Mouse (Mus musculus) liver, embryonic 15.5 days (tissue): ENCODE data around the gene Slc4a4. TPM values are rescaled to one million over a fixed set of nuclear protein-coding genes. Genes with fewer than 3 reads are reported as not detected.

Experiments used
- ATAC-seq: fragments of 200-750 bp; cut with Nextera tagmentation; 2 replicates; pipeline ENCODE4 v1.8.0; 2017; ENCODE audit warnings: moderate number of reproducible peaks, mild to moderate bottlenecking, moderate library complexity; ENCODE audit not compliant: insufficient read depth
- H3K27ac ChIP-seq: fragments of 300-500 bp; sonication (generic); replicated peaks from 2 replicates; pipeline ENCODE4 v1.5.1; 2015; ENCODE audit warnings: mild to moderate bottlenecking, inconsistent platforms
- H3K27me3 ChIP-seq: fragments of 300-500 bp; sonication (generic); 2 replicates; pipeline ENCODE4 v1.6.1; 2015; ENCODE audit warnings: mild to moderate bottlenecking, inconsistent platforms
- H3K36me3 ChIP-seq: fragments of 300-500 bp; sonication (generic); replicated peaks from 2 replicates; pipeline ENCODE4 v1.6.1; 2015; ENCODE audit warnings: moderate library complexity, mild to moderate bottlenecking, inconsistent platforms
- H3K4me1 ChIP-seq: fragments of 300-500 bp; sonication (generic); replicated peaks from 2 replicates; pipeline ENCODE4 v1.6.1; 2015; ENCODE audit warnings: inconsistent platforms
- H3K4me2 ChIP-seq: fragments of 300-500 bp; sonication (generic); 2 replicates; pipeline ENCODE4 v1.6.1; 2015; ENCODE audit warnings: moderate library complexity, mild to moderate bottlenecking, inconsistent platforms
- H3K4me3 ChIP-seq: fragments of 300-500 bp; sonication (generic); replicated peaks from 2 replicates; pipeline ENCODE4 v1.5.1; 2015; ENCODE audit warnings: mild to moderate bottlenecking, inconsistent platforms
- H3K9ac ChIP-seq: fragments of 300-500 bp; sonication (generic); 2 replicates; pipeline ENCODE4 v1.6.1; 2015; ENCODE audit warnings: moderate library complexity, mild to moderate bottlenecking, inconsistent platforms
- H3K9me3 ChIP-seq: fragments of 300-500 bp; sonication (generic); replicated peaks from 2 replicates; pipeline ENCODE4 v1.6.1; 2016; ENCODE audit warnings: inconsistent platforms
- WGBS: fragments of 180-500 bp; shearing (Covaris S2); methylation state at CpG from one replicate; pipeline ENCODE4 v1.1.7; 2015; ENCODE audit warnings: mixed read lengths; ENCODE audit not compliant: insufficient replicate concordance; 5-methylcytosine and 5-hydroxymethylcytosine counted together
- polyA plus RNA-seq: library from polyadenylated mRNA; unstranded; fragments of >200 nt; fragmentation: Nextera tagmentation; extraction: Ambion mirVana; gene quantifications from 2 replicates; pipeline ENCODE4 v1.2.1, GENCODE M21; 2015

Slc4a4 gene
- polyA plus RNA-seq, 1 experiment from 2014 or later = 0.62 TPM

GRCm38 (mm10) chr5:89151076-89151475, 264.5 kb downstream of the Slc4a4 start:
- Histone ChIP-seq H3K27ac (no peak overlapping the region), H3K9ac (no peak overlapping the region), H3K9me3 (no peaks in the 10 kb centered on the region), H3K4me1 (no peaks in the 10 kb centered on the region), H3K4me3 (no peak overlapping the region), H3K4me2 (no peak overlapping the region), H3K27me3 (no peaks in the 10 kb centered on the region), H3K36me3 (no peaks in the 10 kb centered on the region)
- 64% methylated on average over 3 of the region's 3 CpGs for WGBS
- ATAC-seq = no peak

DNA sequence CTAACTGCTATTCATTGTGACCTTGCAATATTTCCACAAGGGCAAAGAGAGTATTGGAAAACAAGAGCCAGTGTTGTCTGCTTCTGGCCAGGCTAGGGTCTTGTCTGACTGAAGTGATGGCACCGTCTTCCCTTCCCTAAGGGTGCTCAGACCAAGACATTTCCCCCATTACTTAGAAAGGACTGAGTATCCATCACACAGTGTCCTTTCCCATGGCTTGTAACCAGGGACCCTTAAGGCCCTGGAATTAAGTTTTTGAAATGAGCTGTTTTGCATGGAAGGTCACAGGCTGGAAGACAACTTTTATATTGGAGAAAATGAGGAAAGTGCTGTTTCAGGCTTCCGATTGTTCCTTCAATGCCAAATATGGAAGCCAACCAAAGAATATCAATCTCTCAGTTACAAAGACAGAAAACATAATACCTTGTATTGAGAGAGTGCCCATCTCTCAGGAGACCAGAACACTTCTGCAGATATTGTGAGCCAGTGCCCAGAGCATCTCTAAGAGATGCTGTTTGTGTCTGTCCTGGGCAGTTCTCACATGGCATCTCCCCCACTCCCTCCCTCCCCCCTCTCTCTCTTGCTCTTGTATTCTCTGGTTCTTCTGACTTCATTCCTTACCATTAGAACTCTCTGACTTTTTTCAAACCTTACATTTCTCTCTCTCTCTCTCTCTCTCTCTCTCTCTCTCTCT, 284.6 kb downstream of the Slc4a4 start:
- no peaks in the 10 kb centered on the region for H3K36me3 ChIP-seq
- no peaks in the 10 kb centered on the region for H3K9me3 ChIP-seq
- 63% methylated on average over 2 of the region's 2 CpGs for WGBS
- no peak overlapping the region for H3K4me2 ChIP-seq
- no peak for ATAC-seq
- H3K27ac ChIP-seq = no peak overlapping the region
- H3K4me3 ChIP-seq = no peak overlapping the region
- H3K4me1 ChIP-seq = no peaks in the 10 kb centered on the region
- H3K9ac ChIP-seq = no peak overlapping the region
- H3K27me3 ChIP-seq = no peaks in the 10 kb centered on the region

GRCm38 (mm10) chr5:89190063-89190462, 303.4 kb downstream of the Slc4a4 start:
- WGBS = 60% methylated on average over 3 of the region's 3 CpGs
- Histone ChIP-seq H3K4me3 (no peak overlapping the region), H3K9me3 (no peaks in the 10 kb centered on the region), H3K27me3 (no peaks in the 10 kb centered on the region), H3K27ac (no peak overlapping the region), H3K36me3 (no peaks in the 10 kb centered on the region), H3K9ac (no peak overlapping the region), H3K4me1 (no peaks in the 10 kb centered on the region), H3K4me2 (no peak overlapping the region)
- ATAC-seq = no peak

DNA sequence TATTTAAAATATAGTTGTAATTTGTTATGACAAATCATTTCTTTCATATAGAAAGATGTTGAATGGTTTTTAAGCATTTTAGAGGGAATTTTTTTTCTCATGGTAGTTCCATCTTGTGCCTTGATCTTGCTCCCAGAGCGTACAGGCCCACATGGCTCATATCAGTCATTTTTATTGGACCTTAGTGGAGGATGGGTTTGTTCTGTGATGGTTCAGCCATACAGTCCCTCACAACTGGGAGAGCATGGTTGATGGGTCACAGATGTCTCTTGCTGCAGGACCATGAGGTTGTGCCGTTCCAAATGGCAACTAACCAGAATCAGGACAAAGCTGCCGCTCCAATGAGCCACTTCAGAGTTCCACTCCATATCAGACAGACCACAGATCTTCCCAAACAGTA, 308.0 kb downstream of the Slc4a4 start:
- Histone ChIP-seq H3K27me3 (no peaks in the 10 kb centered on the region), H3K36me3 (no peaks in the 10 kb centered on the region), H3K4me3 (no peak overlapping the region), H3K4me2 (no peak overlapping the region), H3K4me1 (no peaks in the 10 kb centered on the region), H3K27ac (no peak overlapping the region), H3K9ac (no peak overlapping the region), H3K9me3 (no peaks in the 10 kb centered on the region)
- 64% methylated on average over 3 of the region's 3 CpGs for WGBS
- no peak for ATAC-seq

DNA sequence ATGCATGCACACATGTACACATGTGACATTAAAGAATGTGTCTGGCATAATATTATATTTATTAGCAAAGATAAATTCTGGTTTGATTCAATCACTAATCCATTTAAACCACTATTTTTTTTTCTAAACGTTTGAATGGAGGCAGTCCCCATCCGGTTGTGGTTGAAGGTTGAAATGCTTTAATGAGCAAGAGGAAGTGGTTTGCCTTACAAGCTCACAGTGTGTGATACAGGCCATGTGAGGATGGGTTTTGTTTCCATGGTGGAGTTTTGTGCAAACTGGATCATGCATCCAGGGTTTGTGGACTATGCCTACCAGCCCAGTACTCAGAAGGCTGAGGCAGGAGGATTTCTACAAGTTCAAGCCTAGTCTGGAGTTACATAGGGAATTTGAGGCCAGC, 311.9 kb downstream of the Slc4a4 start:
- Histone ChIP-seq H3K27me3 (no peaks in the 10 kb centered on the region), H3K27ac (no peak overlapping the region), H3K4me2 (no peak overlapping the region), H3K4me3 (no peak overlapping the region), H3K9ac (no peak overlapping the region), H3K36me3 (no peaks in the 10 kb centered on the region), H3K9me3 (no peaks in the 10 kb centered on the region), H3K4me1 (no peaks in the 10 kb centered on the region)
- WGBS = 13% methylated on average over 2 of the region's 2 CpGs
- no peak for ATAC-seq

- H3K9me3 ChIP-seq = no peaks in the 10 kb centered on the region
- 50% methylated on average over 7 of the region's 7 CpGs for WGBS
Measured at GRCm38 (mm10) chr5:89209973-89210703, 323.5 kb downstream of the Slc4a4 start.

GRCm38 (mm10) chr5:89211057-89211456, 324.4 kb downstream of the Slc4a4 start:
- 35% methylated on average over 1 of the region's 1 CpGs for WGBS
- no peaks in the 10 kb centered on the region for H3K36me3 ChIP-seq
- ATAC-seq = no peak

More at GRCm38 (mm10) chr5:89209973-89210703, 323.5 kb downstream of the Slc4a4 start:
- Histone ChIP-seq H3K4me1 (no peaks in the 10 kb centered on the region), H3K4me3 (no peak overlapping the region), H3K27me3 (no peaks in the 10 kb centered on the region), H3K36me3 (no peaks in the 10 kb centered on the region), H3K27ac (no peak overlapping the region), H3K4me2 (no peak overlapping the region), H3K9ac (no peak overlapping the region)
- no peak for ATAC-seq

DNA sequence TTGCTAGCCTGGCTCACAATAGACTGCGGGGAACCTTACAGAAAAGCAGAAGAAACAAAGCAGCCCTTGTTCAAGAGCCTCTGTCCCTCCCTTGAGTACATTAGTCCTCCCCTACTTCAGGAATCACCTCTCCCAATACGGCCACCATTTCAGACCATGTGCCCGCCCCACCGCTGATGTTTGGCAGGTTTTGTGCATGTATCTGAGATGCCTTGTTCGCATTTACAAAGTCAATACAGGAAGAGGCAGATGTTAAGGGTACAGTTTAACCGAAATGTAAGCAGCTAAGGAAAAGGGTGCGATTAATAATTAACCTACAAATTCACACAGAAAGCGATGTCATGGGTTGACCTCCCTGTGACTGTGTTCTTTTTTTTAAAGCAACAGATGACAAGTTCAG, 331.6 kb downstream of the Slc4a4 start:
- H3K9me3 ChIP-seq = no peaks in the 10 kb centered on the region
- peak; percentile 84 for ATAC-seq
- H3K4me1 ChIP-seq = 0 out of 2 replicates have a peak, but pooled peaks cover 2% of the 10 kb centered on the region
- no peak overlapping the region for H3K9ac ChIP-seq
- H3K27me3 ChIP-seq = no peaks in the 10 kb centered on the region
- no peak overlapping the region for H3K4me3 ChIP-seq
- no peak overlapping the region for H3K4me2 ChIP-seq
- H3K36me3 ChIP-seq = no peaks in the 10 kb centered on the region
- 0 out of 2 replicates have a peak overlapping the region, but pooled peaks have one; percentile 19 for H3K27ac ChIP-seq
- WGBS = 61% methylated on average over 8 of the region's 8 CpGs

More at GRCm38 (mm10) chr5:89211057-89211456, 324.4 kb downstream of the Slc4a4 start:
- Histone ChIP-seq H3K9me3 (no peaks in the 10 kb centered on the region), H3K4me1 (no peaks in the 10 kb centered on the region), H3K4me2 (no peak overlapping the region), H3K9ac (no peak overlapping the region), H3K27ac (no peak overlapping the region), H3K4me3 (no peak overlapping the region), H3K27me3 (no peaks in the 10 kb centered on the region)

GRCm38 (mm10) chr5:89218709-89219108, 332.1 kb downstream of the Slc4a4 start:
- 53% methylated on average over 6 of the region's 6 CpGs for WGBS
- H3K4me1 ChIP-seq = 0 out of 2 replicates have a peak, but pooled peaks cover 2% of the 10 kb centered on the region
- no peak overlapping the region for H3K4me3 ChIP-seq
- H3K27me3 ChIP-seq = no peaks in the 10 kb centered on the region
- peak overlapping the region; percentile 48 for H3K27ac ChIP-seq
- no peaks in the 10 kb centered on the region for H3K9me3 ChIP-seq
- ATAC-seq = peak; percentile 27; the same call in 1 of the 2 replicates
- no peak overlapping the region for H3K4me2 ChIP-seq
- no peak overlapping the region for H3K9ac ChIP-seq
- H3K36me3 ChIP-seq = no peaks in the 10 kb centered on the region

DNA sequence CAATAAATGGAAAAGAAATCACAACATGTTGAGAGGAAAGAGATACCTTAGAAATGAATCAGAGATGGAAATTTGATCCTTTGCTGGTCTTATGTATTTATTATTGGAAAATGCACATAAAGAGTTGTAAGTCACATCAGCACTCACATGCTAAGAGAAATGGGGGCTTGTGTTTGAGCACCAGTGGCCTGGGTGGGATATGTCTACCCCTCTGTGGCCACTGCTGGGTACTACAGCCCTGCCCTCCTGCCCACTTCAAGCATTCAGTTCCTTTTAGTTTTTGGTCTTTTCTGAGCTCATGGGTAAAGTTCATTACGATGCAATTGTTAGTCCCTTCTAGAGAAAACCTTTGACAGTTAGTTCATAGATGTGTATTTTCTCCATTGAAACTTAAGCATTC, 335.0 kb downstream of the Slc4a4 start:
- no peak overlapping the region for H3K27ac ChIP-seq
- H3K9me3 ChIP-seq = no peaks in the 10 kb centered on the region
- 30% methylated on average over 1 of the region's 1 CpGs for WGBS
- H3K27me3 ChIP-seq = no peaks in the 10 kb centered on the region
- no peak overlapping the region for H3K4me3 ChIP-seq
- ATAC-seq = no peak
- H3K4me1 ChIP-seq = 0 out of 2 replicates have a peak, but pooled peaks cover 2% of the 10 kb centered on the region
- no peak overlapping the region for H3K9ac ChIP-seq
- H3K36me3 ChIP-seq = no peaks in the 10 kb centered on the region
- H3K4me2 ChIP-seq = no peak overlapping the region

GRCm38 (mm10) chr5:89223061-89223740, 336.6 kb downstream of the Slc4a4 start:
- Histone ChIP-seq H3K27ac (no peak overlapping the region), H3K36me3 (no peaks in the 10 kb centered on the region), H3K4me2 (no peak overlapping the region), H3K9ac (no peak overlapping the region), H3K4me3 (no peak overlapping the region), H3K27me3 (no peaks in the 10 kb centered on the region), H3K9me3 (no peaks in the 10 kb centered on the region), H3K4me1 (0 out of 2 replicates have a peak, but pooled peaks cover 2% of the 10 kb centered on the region)
- 34% methylated on average over 10 of the region's 10 CpGs for WGBS
- ATAC-seq = no peak
